Mouse (Mus musculus): ENCODE data around the gene Ltb. TPM values are rescaled to one million over a fixed set of nuclear protein-coding genes. Genes with fewer than 3 reads are reported as not detected.
A peak's percentile ranks its signal among the peaks of the same experiment; 100 is the strongest.

Ltb gene
- polyA plus RNA-seq, 1 experiment from 2014 or later = 1.2 TPM

DNA sequence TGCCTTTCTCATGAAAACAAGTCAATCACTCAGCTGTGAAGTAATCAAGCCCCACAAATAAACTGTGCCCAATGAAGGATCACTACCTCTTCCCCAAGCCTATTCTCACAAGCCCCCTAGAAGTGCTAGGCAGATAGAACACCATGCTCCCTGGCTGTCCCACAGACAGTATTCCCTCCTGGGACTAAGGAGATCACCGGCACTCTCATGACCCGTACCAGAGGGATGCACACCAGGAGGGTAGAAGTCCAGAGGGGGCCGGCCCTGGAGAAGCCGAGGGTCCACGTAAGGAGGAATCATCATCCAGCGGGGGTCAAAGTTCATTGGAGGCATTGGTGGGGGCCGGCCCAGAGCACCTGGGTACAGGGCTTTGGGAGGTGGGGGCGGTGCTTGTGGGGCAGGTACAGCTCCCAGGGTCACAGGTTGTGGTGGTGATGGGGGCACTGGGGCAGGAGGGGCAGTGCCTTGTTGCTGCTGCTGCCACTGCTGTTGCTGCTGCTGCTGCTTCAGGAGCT lies 36.5 kb upstream of the Ltb start:
- H3K4me3 ChIP-seq = no peak overlapping the region
- no peaks in the 10 kb centered on the region for H3K27me3 ChIP-seq (replicated peaks)
- H3K27ac ChIP-seq = no peak overlapping the region
- 85% methylated on average over 8 of the region's 8 CpGs for WGBS (ENCODE audit: insufficient replicate concordance)
- H3K4me1 ChIP-seq = peaks cover 17% of the 10 kb centered on the region
- H3K9ac ChIP-seq = no peak overlapping the region
- no peak overlapping the region for H3K4me2 ChIP-seq
- H3K9me3 ChIP-seq (replicated peaks) = no peaks in the 10 kb centered on the region
- ATAC-seq = no peak
- peaks cover 100% of the 10 kb centered on the region for H3K36me3 ChIP-seq

DNA sequence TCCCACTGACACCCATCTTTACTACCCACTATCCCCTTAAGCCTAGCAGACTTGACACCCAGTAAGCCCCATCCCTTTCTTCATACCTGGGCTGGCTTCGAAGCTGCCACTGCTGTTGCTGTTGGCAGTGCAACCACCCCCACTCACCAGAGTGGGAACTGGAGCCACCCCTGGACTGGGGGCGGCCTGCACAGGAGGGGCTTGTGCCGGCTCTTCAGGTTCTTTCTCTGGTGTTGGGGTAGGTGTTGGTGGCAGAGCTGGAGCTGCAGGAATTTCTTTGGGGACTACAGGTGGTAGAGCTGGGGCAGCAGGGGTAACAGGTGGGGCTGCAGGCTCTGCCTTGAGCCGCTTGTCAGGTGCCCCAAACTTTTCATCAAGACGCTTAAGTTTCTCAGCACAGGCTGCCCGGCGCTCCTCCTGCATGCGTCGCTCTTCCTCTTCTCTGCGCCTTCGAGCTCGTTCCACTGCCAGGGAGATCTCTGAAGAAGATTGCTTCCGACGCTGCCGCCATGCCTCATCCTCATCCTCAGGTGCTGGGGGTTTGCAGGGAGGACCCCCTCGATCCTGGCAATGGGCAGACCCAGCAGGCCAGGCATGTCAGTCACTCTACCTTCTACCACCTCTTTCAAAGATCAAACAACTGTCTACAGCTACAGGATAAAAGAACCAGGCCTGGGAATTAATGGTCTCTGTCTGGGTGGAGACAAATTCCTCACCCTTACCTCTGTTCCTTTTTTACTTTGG lies 35.2 kb upstream of the Ltb start:
- ATAC-seq = no peak
- Histone ChIP-seq H3K4me3 (no peak overlapping the region), H3K9ac (no peak overlapping the region), H3K36me3 (peaks cover 89% of the 10 kb centered on the region), H3K27me3 (replicated peaks) (no peaks in the 10 kb centered on the region), H3K9me3 (replicated peaks) (no peaks in the 10 kb centered on the region), H3K4me1 (peaks cover 30% of the 10 kb centered on the region), H3K27ac (no peak overlapping the region), H3K4me2 (no peak overlapping the region)
- 84% methylated on average over 16 of the region's 16 CpGs for WGBS (ENCODE audit: insufficient replicate concordance)

DNA sequence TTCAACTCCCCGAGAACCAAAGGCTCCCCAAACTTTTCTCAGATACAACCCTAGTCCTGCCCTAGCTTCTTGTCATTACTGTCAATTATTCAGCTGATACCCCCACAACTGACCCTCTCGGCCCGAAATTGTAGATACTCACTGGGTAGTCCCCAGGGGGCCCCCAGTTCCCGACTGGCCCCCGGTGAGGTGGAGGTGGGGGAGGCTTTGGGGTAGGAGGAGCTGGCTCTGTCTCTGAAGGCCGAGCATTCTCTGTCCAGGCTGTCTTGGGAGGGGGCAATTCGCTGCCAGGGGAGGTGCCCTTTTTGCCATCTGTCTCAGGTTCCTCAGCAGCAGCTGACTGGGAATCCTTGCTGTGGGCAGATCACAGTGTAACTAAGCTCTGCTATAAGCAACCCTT lies 34.6 kb upstream of the Ltb start:
- H3K36me3 ChIP-seq = peaks cover 83% of the 10 kb centered on the region
- no peak overlapping the region for H3K9ac ChIP-seq
- no peak overlapping the region for H3K27ac ChIP-seq
- H3K4me1 ChIP-seq = peaks cover 30% of the 10 kb centered on the region
- no peaks in the 10 kb centered on the region for H3K9me3 ChIP-seq (replicated peaks)
- H3K4me3 ChIP-seq = no peak overlapping the region
- no peak overlapping the region for H3K4me2 ChIP-seq
- WGBS (ENCODE audit: insufficient replicate concordance) = 80% methylated on average over 7 of the region's 7 CpGs
- no peaks in the 10 kb centered on the region for H3K27me3 ChIP-seq (replicated peaks)
- no peak for ATAC-seq

DNA sequence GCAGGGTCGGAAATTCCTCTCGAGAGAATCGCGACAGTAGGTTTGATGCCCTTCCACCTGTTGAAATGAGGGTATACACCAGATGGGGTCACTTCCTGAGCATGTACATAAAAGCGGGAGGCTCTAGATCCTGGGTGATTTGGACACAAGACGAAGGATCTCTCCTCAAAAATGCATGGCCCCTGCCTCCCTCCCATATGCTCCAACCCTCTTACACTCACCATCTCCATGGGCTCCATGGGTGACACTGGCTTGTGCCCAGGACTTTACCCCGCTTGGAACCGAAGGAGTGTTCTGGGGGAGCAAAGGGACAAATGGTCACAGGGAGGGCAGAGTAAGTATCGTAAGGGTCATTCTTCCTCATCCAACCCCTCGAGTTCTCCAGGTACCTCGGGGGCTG lies 32.8 kb upstream of the Ltb start:
- H3K4me3 ChIP-seq = no peak overlapping the region
- 86% methylated on average over 11 of the region's 11 CpGs for WGBS (ENCODE audit: insufficient replicate concordance)
- H3K27me3 ChIP-seq (replicated peaks) = no peaks in the 10 kb centered on the region
- no peak for ATAC-seq
- H3K9me3 ChIP-seq (replicated peaks) = no peaks in the 10 kb centered on the region
- H3K4me1 ChIP-seq = peaks cover 39% of the 10 kb centered on the region
- peaks cover 65% of the 10 kb centered on the region for H3K36me3 ChIP-seq
- H3K9ac ChIP-seq = 0 out of 2 replicates have a peak overlapping the region, but pooled peaks have one; percentile 15
- no peak overlapping the region for H3K4me2 ChIP-seq
- no peak overlapping the region for H3K27ac ChIP-seq

DNA sequence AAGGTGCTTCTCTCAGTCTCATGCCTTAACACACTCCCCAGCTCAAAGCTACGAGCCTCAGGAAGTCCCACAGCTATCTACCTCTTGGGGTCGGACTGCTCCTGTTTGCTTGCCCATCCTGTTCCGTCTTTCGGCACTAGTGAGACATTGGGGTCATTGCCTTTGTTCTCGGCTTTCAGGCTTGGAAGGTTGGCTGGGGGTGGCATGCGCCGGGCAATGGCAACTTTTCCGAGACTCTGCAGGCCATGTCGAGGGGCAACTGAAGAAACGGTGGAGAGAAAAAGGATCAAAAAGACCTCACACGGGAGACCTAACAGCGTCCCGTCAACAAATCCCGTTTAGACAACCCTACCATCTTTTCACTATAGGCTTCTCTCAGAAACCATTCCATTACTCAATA lies 32.1 kb upstream of the Ltb start:
- Histone ChIP-seq H3K4me1 (peaks cover 39% of the 10 kb centered on the region), H3K9me3 (replicated peaks) (no peaks in the 10 kb centered on the region), H3K27me3 (replicated peaks) (no peaks in the 10 kb centered on the region), H3K4me3 (0 out of 2 replicates have a peak overlapping the region, but pooled peaks have one; percentile 3), H3K36me3 (peaks cover 58% of the 10 kb centered on the region), H3K9ac (peak overlapping the region; percentile 99; the same call in 1 of the 2 replicates), H3K27ac (no peak overlapping the region), H3K4me2 (peak overlapping the region; percentile 78)
- ATAC-seq = no peak
- 80% methylated on average over 14 of the region's 14 CpGs for WGBS (ENCODE audit: insufficient replicate concordance)

DNA sequence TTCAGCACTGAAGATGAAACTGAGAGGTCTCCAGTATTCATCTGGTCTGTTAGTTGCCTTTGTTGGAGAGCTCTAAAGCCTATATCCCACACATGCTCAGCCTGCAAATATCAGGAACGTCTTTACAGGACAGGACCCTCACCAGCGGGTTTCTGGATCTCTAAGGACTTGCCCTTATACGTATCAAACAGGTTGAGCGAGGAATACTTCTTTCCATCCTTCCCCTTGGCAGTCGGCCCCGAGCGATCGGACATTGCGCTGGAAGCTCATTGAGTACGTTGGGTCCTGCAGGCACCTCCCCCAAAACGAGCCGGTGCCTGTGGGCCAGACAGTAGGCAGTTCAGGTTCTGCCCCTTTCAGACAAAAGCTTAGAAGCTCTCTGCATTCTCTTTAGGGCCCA lies 31.5 kb upstream of the Ltb start:
- H3K9ac ChIP-seq = peak overlapping the region; percentile 99
- no peak for ATAC-seq
- H3K9me3 ChIP-seq (replicated peaks) = no peaks in the 10 kb centered on the region
- 64% methylated on average over 12 of the region's 12 CpGs for WGBS (ENCODE audit: insufficient replicate concordance)
- no peak overlapping the region; the same call in 1 of the 2 replicates for H3K27ac ChIP-seq
- peaks cover 39% of the 10 kb centered on the region for H3K4me1 ChIP-seq
- H3K4me2 ChIP-seq = peak overlapping the region; percentile 78
- H3K27me3 ChIP-seq (replicated peaks) = no peaks in the 10 kb centered on the region
- H3K4me3 ChIP-seq = peak overlapping the region; percentile 96
- H3K36me3 ChIP-seq = peaks cover 52% of the 10 kb centered on the region

DNA sequence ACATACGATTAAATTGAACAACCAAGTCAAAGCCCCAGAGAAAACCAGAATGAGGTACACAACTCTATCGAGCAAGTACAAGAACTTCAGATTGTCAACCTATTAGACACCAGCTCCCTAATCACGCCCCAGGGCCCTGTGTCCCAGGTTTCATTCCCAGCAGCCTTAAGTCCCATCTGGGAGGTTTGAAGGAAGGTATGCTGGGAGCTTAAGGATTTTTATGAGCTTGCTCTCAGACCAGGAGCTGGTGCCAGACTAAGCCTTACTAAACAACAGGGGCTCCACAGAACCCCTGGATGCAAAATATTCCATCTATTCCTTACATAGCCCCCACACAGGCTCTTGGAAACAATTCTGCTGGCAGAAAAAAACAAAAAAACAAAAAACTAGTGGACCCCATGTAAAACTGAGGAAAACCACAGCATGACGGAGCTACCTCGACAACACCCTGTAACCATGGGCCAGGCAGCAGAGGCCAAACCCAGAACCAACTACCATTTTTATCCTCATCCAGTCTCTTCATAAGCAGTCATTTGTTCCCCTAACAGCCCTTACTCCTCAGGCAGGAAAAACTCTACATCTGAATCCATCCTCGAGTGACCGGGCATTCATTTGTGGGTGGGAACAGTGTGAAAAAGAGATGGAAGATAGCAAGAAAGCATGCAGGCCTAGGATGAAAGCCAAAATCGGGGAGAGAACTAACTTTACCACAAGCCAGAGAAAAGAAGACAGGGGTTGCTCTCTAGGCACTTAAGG lies 30.7 kb upstream of the Ltb start:
- ATAC-seq = no peak
- 15% methylated on average over 8 of the region's 8 CpGs for WGBS (ENCODE audit: insufficient replicate concordance)
- peak overlapping the region; percentile 78 for H3K4me2 ChIP-seq
- peak overlapping the region; percentile 99 for H3K9ac ChIP-seq
- H3K27ac ChIP-seq = peak overlapping the region; percentile 95
- peaks cover 44% of the 10 kb centered on the region for H3K36me3 ChIP-seq
- H3K4me1 ChIP-seq = peaks cover 39% of the 10 kb centered on the region
- no peaks in the 10 kb centered on the region for H3K27me3 ChIP-seq (replicated peaks)
- peak overlapping the region; percentile 96 for H3K4me3 ChIP-seq
- H3K9me3 ChIP-seq (replicated peaks) = no peaks in the 10 kb centered on the region

DNA sequence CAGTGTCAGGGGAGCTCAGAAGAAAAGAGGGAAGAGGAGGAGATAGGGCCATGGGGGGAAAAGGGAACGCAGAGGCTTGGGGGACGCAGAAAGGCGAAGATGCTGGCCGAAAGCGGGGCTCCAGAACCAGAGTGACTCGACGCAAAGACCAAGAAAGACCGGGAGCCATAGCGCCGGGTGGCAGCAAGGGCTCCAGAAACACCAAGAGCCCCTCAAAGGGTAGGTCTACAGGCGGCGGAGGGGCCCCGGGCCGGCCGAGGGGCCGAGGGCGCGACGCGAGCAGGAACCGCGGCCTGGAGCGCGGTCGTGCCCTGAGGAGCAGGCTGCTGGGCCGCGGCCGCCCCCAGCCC lies 30.0 kb upstream of the Ltb start:
- Histone ChIP-seq H3K27ac (peak overlapping the region; percentile 95), H3K27me3 (replicated peaks) (no peaks in the 10 kb centered on the region), H3K36me3 (peaks cover 37% of the 10 kb centered on the region), H3K4me2 (peak overlapping the region; percentile 78), H3K9ac (peak overlapping the region; percentile 99), H3K9me3 (replicated peaks) (no peaks in the 10 kb centered on the region), H3K4me1 (peaks cover 39% of the 10 kb centered on the region), H3K4me3 (peak overlapping the region; percentile 96)
- WGBS (ENCODE audit: insufficient replicate concordance) = 1% methylated on average over 28 of the region's 28 CpGs
- no peak for ATAC-seq

DNA sequence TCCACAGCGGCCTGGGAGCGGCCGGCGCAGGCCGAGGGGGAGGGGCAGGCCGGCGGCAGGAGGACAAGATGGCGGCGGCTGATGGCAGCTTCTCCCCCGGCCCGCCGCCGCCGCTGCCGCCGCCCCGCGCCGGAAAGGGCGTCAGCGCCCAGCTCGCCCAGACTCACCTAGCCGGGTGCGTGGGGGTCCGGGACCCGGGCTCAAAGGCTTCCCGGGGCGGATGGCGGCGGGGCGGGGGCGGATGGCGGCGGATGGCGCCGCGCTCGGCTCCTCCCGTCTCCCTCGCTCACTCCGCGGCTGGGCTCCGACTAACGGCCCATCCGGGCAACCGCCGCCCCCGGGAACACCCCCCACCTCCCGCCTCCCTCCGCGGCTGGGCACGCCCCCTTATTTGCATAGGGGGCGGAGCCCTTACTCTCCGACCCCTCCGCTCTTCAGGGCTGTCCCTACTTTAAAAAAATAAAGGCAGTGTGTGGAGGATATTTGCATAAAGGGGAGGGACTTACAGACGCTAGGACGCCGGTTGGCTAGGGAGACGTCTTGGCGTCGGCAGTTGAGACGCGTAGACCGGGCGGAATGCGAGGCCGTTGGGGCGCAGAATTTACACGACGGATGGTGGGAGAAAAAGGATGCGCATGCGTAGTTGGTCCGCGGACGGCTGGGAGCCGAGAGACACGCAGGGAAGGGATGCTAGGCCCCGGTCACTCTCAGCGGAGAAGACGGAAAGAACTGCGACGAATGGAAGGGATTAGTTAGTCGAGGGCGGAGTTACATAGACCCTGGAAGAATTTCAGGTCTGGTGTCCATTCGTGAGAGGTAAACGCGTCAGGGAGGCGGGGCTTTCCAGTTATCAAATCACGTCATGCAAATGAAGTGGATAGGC lies 29.4 kb upstream of the Ltb start, which contains the start of gene Prrc2a:
Gene Prrc2a, minus strand, starts transcription at position 330 of the 883 bp plus-strand sequence.
- Histone ChIP-seq H3K9ac (peak within 1 kb of the TSS; percentile 99), H3K36me3 (peaks cover 31% of the 10 kb centered on the region), H3K27ac (peak within 1 kb of the TSS; percentile 95), H3K4me2 (peak within 1 kb of the TSS; percentile 78), H3K4me1 (peaks cover 39% of the 10 kb centered on the region), H3K9me3 (replicated peaks) (no peaks in the 10 kb centered on the region), H3K4me3 (peak within 1 kb of the TSS; percentile 96), H3K27me3 (replicated peaks) (no peaks in the 10 kb centered on the region)
- peak; percentile 96 for ATAC-seq
- under 1% methylated on average over 89 of the region's 89 CpGs for whole genome bisulfite sequencing (ENCODE audit: insufficient replicate concordance)

DNA sequence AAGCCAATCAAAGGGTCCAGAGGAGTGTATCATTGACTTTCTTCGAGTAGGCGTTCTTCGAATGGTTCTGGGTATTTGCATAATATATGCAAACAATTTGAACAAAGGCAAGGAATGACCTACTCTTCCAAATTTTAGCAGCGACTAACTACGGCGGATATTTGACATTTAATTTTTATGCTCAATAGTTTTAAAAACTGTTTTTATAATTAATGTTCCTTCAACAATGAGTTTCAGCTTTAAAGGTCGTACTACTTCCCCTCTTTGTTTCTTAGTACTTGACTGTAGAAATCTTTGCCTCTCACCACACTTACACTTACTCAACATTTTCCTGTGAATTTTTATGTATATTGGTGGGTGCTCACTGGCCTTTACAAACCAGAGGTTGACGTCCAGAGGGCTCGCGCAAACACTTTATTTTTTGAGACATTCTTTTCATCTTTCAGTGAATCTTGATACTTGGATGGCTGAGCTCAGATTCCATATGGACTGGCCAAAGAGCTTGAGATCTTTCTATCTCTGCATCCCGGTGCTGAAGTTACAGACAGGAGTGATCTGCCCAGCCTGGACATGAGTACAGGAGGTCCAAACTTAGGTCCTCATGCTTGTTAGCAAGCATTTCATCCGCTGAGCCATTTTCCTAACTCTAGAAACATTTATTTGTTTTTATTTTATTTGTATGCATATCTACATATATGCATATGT lies 28.6 kb upstream of the Ltb start:
- Histone ChIP-seq H3K36me3 (peaks cover 23% of the 10 kb centered on the region), H3K9me3 (replicated peaks) (no peaks in the 10 kb centered on the region), H3K9ac (peak overlapping the region; percentile 57), H3K4me2 (peak overlapping the region; percentile 78), H3K27me3 (replicated peaks) (no peaks in the 10 kb centered on the region), H3K4me3 (peak overlapping the region; percentile 96), H3K27ac (peak overlapping the region; percentile 95), H3K4me1 (peaks cover 39% of the 10 kb centered on the region)
- 27% methylated on average over 12 of the region's 12 CpGs for WGBS (ENCODE audit: insufficient replicate concordance)
- ATAC-seq = peak; percentile 80
